Mouse (Mus musculus): ENCODE data around the gene Arpc2. TPM values are rescaled to one million over a fixed set of nuclear protein-coding genes. Genes with fewer than 3 reads are reported as not detected.

The Arpc2 gene
- total and polyA plus RNA-seq, 3 experiments, result 108 to 423 (median 141) TPM

GRCm38 (mm10) chr1:74219922-74220321, 16.0 kb upstream of the Arpc2 start:
- Histone ChIP-seq H3K79me2 (ENCODE audit: control insufficient read depth, insufficient read depth, low read length, poor library complexity) (no peaks in the 10 kb centered on the region), H3K4me3 (ENCODE audit: control insufficient read depth in 1 of 2, insufficient read depth in 1 of 2, low read depth in 2 of 2, low read length in 2 of 2) (no peak overlapping the region), H3K9ac (ENCODE audit: control insufficient read depth, low read depth, low read length, poor library complexity, severe bottlenecking) (no peak overlapping the region), H3K27ac (ENCODE audit: control insufficient read depth, low read depth, low read length) (no peak overlapping the region), H3K4me1 (ENCODE audit: control insufficient read depth in 1 of 2, insufficient read depth in 2 of 2, low read length in 2 of 2) (no peaks in the 10 kb centered on the region), H3K9me3 (replicated peaks; ENCODE audit: insufficient read depth, low read length) (no peaks in the 10 kb centered on the region), H3K27me3 (ENCODE audit: control insufficient read depth in 1 of 2, insufficient read depth in 2 of 2, low read length in 2 of 2) (peaks cover 6 to 8% of the 10 kb centered on the region in 2 experiments), H3K36me3 (ENCODE audit: control insufficient read depth in 1 of 2, insufficient read depth in 2 of 2, low read length in 2 of 2) (no peaks in the 10 kb centered on the region)
- DNase-seq (ENCODE audit: low read depth, low spot score), result no peak
- no peak for TF ChIP-seq TBP (IDR thresholded peaks at IDR 0.05; ENCODE audit: low read depth, low read length)
- no peak for TF ChIP-seq HCFC1 (IDR thresholded peaks at IDR 0.05; ENCODE audit: low read depth, low read length)
- no peak for TF ChIP-seq TCF12 (IDR thresholded peaks at IDR 0.05; ENCODE audit: low read depth, low read length)
- TF ChIP-seq NELFE (IDR thresholded peaks at IDR 0.05; ENCODE audit: low read depth, low read length), result no peak
- TF ChIP-seq POLR2AphosphoS5 (IDR thresholded peaks at IDR 0.05; ENCODE audit: borderline replicate concordance, low read depth, low read length), result no peak
- no peak for TF ChIP-seq TAL1 (IDR thresholded peaks at IDR 0.05; ENCODE audit: low read length)
- TF ChIP-seq BHLHE40 (IDR thresholded peaks at IDR 0.05; ENCODE audit: borderline replicate concordance, low read depth, low read length), result no peak
- TF ChIP-seq RCOR1 (IDR thresholded peaks at IDR 0.05; ENCODE audit: low read depth, low read length), result no peak
- no peak for TF ChIP-seq ZMIZ1 (IDR thresholded peaks at IDR 0.05; ENCODE audit: low read depth, low read length)
- no peak for TF ChIP-seq GABPA (IDR thresholded peaks at IDR 0.05; ENCODE audit: low read depth, low read length)
- no peak for TF ChIP-seq UBTF (IDR thresholded peaks at IDR 0.05; ENCODE audit: borderline replicate concordance, insufficient read depth, low read depth, low read length)

- TF ChIP-seq USF1 (IDR thresholded peaks at IDR 0.05; ENCODE audit: low read depth, low read length) (no peak), POLR2AphosphoS5 (IDR thresholded peaks at IDR 0.05; ENCODE audit: borderline replicate concordance, low read depth, low read length) (no peak), ETS1 (IDR thresholded peaks at IDR 0.05; ENCODE audit: low read depth, low read length) (peak; percentile 32; the same call in 1 of the 2 replicates)
- Histone ChIP-seq H3K79me2 (ENCODE audit: control insufficient read depth, insufficient read depth, low read length, poor library complexity) (no peaks in the 10 kb centered on the region), H3K9me3 (replicated peaks; ENCODE audit: insufficient read depth, low read length) (no peaks in the 10 kb centered on the region), H3K27me3 (ENCODE audit: control insufficient read depth in 1 of 2, insufficient read depth in 2 of 2, low read length in 2 of 2) (peaks cover 0 to 2% of the 10 kb centered on the region in 2 experiments; a peak in 2 of 4 replicates), H3K9ac (ENCODE audit: control insufficient read depth, low read depth, low read length, poor library complexity, severe bottlenecking) (peak overlapping the region; percentile 44), H3K4me1 (ENCODE audit: control insufficient read depth in 1 of 2, insufficient read depth in 2 of 2, low read length in 2 of 2) (peaks cover 0 to 12% of the 10 kb centered on the region in 2 experiments; a peak in 2 of 4 replicates), H3K4me3 (ENCODE audit: control insufficient read depth in 1 of 2, insufficient read depth in 1 of 2, low read depth in 2 of 2, low read length in 2 of 2) (no peak overlapping the region), H3K36me3 (ENCODE audit: control insufficient read depth in 1 of 2, insufficient read depth in 2 of 2, low read length in 2 of 2) (peaks cover 0 to 11% of the 10 kb centered on the region in 2 experiments; a peak in 2 of 4 replicates), H3K27ac (ENCODE audit: control insufficient read depth, low read depth, low read length) (peak overlapping the region; percentile 35; the same call in 1 of the 2 replicates)
- peak; percentile 74 for DNase-seq (ENCODE audit: low read depth, low spot score)
Measured at GRCm38 (mm10) chr1:74227317-74227716, 8.6 kb upstream of the Arpc2 start.

GRCm38 (mm10) chr1:74229942-74230341, 5.9 kb upstream of the Arpc2 start:
- no peak for DNase-seq (ENCODE audit: low read depth, low spot score)
- H3K79me2 ChIP-seq (ENCODE audit: control insufficient read depth, insufficient read depth, low read length, poor library complexity), result no peaks in the 10 kb centered on the region
- peaks cover 0 to 11% of the 10 kb centered on the region in 2 experiments; a peak in 2 of 4 replicates for H3K36me3 ChIP-seq (ENCODE audit: control insufficient read depth in 1 of 2, insufficient read depth in 2 of 2, low read length in 2 of 2)
- no peaks in the 10 kb centered on the region for H3K27me3 ChIP-seq (ENCODE audit: control insufficient read depth in 1 of 2, insufficient read depth in 2 of 2, low read length in 2 of 2)
- no peak overlapping the region for H3K4me3 ChIP-seq (ENCODE audit: control insufficient read depth in 1 of 2, insufficient read depth in 1 of 2, low read depth in 2 of 2, low read length in 2 of 2)
- no peak overlapping the region for H3K27ac ChIP-seq (ENCODE audit: control insufficient read depth, low read depth, low read length)
- TF ChIP-seq RCOR1 (IDR thresholded peaks at IDR 0.05; ENCODE audit: low read depth, low read length) (no peak), POLR2A (IDR thresholded peaks at IDR 0.05; ENCODE audit: control insufficient read depth in 1 of 2, insufficient read depth in 1 of 2, low read depth in 1 of 2, low read length in 2 of 2, poor library complexity in 1 of 2) (no peak), NRF1 (IDR thresholded peaks at IDR 0.05; ENCODE audit: insufficient read depth, low read depth, low read length, poor library complexity, severe bottlenecking) (no peak), POLR2AphosphoS2 (IDR thresholded peaks at IDR 0.05; ENCODE audit: low read length) (no peak), GATA1 (IDR thresholded peaks at IDR 0.05; ENCODE audit: low read depth, low read length) (no peak), UBTF (IDR thresholded peaks at IDR 0.05; ENCODE audit: borderline replicate concordance, insufficient read depth, low read depth, low read length) (no peak)
- peaks cover 0 to 12% of the 10 kb centered on the region in 2 experiments; a peak in 2 of 4 replicates for H3K4me1 ChIP-seq (ENCODE audit: control insufficient read depth in 1 of 2, insufficient read depth in 2 of 2, low read length in 2 of 2)
- no peaks in the 10 kb centered on the region for H3K9me3 ChIP-seq (replicated peaks; ENCODE audit: insufficient read depth, low read length)
- no peak overlapping the region for H3K9ac ChIP-seq (ENCODE audit: control insufficient read depth, low read depth, low read length, poor library complexity, severe bottlenecking)

All from MEL (cell line).